Mouse (Mus musculus) CD4-positive helper T cell, adult 2 months (primary cell): Measurements from ENCODE around the gene Cetn4.

Experiments
- DNase-seq: peaks from one replicate; pipeline ENCODE4 v3.0.0-alpha.2; 2012; ENCODE audit warnings: low read depth, missing footprints, low spot score

Gene Cetn4

DNA sequence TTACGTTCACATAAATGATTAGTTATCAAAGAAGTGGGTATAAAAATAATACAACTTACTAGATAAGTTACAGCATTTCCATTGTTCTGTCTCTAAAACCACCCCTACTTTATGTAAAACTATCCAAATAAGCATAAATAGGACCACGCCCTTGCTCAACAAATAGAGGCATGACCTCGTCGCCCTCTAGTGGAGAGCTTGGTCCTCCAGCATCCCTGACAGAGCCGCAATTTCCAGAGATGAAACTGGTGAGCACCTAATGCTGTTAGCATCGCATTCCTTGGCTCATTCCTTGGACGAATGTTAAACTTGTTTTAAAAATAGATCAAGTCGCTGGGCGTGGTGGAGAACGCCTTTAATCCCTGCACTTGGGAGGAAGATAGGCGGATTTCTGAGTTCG is 9.8 kb downstream of the Cetn4 start:
- peak; percentile 80 for DNase-seq

- no peak for DNase-seq
These were observed 13.0 kb downstream of the Cetn4 start for GRCm38 (mm10) chr3:37299470-37299869.

DNA sequence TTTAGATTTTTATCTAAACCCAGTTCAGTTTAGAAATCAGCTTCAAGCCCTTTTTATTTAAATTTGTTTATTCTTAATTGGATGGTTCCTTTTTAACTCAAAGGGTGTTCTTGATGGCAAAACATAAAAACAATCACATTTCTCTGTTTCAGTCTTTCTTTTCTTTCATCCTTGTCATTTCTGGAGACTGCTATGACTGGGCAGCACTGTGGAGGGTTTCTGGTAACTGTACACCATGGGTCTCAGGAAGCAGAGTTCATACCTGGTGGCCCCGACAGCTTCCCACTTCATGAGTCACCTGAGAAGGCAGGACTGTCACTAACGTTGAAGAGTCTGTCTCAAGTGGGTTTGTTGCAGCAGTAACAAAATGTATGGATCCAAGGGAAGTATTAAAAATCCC is 19.9 kb downstream of the Cetn4 start:
- peak; percentile 62 for DNase-seq

DNA sequence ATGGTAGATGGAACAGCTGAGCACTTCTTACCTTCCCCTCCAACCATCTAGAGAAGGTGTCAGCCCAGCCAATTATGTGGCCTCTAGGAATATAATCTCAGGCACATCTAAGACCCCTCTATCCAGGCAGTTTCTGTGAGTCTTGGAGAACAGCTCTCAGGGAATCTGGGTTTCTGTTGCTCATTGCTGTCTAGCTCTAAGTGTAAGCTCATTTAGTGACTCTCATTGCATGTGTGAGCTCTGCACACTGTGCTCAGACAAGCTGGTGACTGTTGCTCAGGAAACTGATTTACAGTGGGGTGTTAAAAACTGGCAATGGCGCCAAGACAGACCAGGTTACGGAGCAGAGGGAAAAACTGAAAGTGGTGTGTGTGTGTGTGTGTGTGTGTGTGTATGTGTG is 20.6 kb downstream of the Cetn4 start:
- no peak for DNase-seq

DNA sequence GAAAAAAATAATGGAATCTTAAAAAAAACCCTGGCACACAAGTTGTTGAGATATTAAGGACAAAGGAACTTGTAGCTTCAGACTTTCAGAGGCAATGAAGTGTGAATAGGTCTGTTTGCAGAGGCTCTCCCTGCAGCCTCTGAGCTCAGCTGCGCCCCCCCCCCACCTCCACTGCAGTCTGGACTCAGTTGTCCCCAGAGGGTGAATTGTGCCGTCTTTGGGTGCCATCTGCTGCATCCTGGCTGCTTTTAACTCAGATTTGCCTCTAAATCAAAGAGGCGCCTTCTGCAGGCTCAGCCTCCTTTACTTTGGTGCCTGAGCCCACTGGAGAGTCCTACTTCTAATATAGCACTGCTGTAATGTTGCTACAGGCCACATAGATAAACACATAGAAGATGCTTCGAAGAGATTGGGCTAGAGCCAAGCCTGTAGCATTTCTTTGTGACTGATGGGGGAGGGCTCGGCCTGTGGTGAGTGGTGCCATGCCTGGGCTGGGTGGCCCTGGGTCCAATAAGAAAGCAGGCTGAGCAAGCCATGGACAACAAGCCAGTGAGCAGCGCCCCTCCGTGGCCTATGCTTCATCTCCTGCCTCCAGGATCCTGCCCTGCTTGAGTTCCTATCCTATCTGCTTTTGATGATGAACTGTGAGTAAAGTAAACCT is 21.5 kb downstream of the Cetn4 start:
- DNase-seq = no peak

- no peak for DNase-seq
These were observed 23.3 kb downstream of the Cetn4 start for GRCm38 (mm10) chr3:37289237-37289636.

- no peak for DNase-seq
These were observed 29.3 kb downstream of the Cetn4 start for GRCm38 (mm10) chr3:37283234-37283633.

GRCm38 (mm10) chr3:37282299-37282922 is 30.1 kb downstream of the Cetn4 start:
- no peak for DNase-seq

DNA sequence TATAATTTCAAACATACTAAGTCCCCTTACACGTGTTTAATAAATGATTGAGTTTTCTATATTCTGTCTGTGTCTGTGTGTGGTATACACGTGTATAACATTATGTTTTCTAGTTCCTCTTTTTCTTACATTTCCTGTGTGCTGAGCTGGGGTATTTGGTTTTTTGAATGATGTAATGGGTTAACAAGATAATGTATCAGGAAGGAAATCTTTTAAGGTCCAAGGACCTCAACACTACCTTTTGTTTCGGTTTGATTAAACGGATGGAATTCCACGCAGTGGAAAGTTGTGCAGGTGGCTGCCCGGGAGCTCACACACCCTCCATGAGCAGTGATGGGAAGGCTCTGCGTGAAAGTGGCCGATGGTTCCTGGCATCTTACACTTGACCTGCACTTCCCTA is 31.6 kb downstream of the Cetn4 start:
- DNase-seq = peak; percentile 52

- no peak for DNase-seq
These were observed 32.3 kb downstream of the Cetn4 start for GRCm38 (mm10) chr3:37280221-37280620.

DNA sequence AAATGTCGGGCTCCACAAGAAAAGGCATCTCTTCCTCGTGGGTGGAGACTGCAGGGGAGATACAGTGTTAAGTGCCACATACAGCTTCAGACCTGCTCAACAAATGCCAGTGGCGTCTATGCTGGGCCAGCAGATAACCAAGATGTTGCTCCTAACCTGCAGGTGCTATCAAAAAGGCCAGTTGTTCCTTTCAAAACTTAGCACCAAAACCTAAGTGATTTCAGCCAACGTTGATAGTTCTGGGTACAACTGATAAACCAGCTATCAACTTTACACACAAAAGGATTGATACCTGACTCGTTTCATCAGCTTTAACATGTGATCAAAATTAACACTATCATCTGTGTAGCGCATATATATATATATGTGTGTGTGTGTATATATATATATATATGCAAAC is 37.8 kb downstream of the Cetn4 start:
- DNase-seq = no peak

DNA sequence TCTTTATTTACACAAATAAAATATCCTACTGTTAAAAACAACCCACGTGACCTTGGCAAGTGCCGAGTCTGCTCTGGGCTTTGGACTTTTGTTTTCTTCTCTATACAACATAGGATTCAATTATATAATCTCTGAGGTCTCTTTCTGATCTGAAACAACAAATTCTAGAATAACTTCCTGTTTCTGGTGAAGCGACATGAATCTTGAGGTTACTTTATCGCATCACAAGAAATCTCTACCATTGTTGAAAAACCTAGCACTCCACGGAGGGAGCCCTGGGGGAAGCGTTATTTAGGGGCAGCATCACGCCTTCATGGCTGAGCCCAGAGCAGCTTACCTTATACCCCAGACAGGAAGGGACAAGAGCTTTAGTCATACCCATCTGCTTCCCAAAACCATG is 39.4 kb downstream of the Cetn4 start:
- peak; percentile 48 for DNase-seq

GRCm38 (mm10) chr3:37271209-37271608 is 41.3 kb downstream of the Cetn4 start:
- DNase-seq = peak; percentile 79

GRCm38 (mm10) chr3:37269926-37270325 is 42.6 kb downstream of the Cetn4 start:
- no peak for DNase-seq

DNA sequence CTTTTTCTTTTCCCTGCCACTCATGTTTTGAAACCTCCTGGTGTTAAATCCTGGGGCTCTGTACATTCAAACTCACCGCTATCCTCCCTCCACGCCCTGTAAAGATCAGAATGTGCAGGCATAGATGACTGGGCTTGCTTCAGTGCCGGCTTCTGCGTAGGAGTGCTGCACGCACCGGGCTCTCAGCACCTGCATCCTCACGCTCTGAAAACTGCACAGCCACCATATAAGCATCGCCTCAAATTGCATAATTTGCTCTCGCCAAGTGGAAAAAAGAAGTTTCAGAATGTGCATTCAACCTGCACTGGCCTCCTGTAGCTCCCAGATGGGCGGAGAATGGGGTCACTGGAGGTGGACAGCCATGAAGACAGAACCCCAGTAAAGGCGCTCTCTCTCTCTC is 44.2 kb downstream of the Cetn4 start:
- DNase-seq = peak; percentile 67

- DNase-seq = peak; percentile 68
These were observed 53.0 kb downstream of the Cetn4 start for GRCm38 (mm10) chr3:37259331-37259999.

DNA sequence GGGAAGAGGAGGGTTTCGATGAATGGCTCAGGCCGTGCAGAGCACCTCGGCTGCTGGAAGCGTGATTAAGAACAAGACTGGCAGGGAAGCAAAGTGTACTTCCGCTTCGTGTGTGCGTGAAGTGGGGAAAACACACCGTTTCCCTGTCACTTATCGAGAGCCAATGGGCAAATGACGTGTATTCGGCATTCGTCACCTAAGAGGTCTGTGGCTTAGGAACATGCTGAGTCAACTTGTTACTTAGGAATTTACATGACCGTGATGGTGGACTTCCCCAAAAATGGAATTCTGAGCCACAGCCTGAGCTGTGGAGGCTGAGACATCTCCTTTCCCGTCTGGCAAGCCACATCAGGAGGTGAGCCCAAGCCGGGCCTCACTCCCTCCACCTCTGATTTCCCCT is 54.7 kb downstream of the Cetn4 start:
- DNase-seq = peak; percentile 68
